Mouse (Mus musculus) thymus, adult 2 months (tissue): ENCODE data around the gene Cyb5b.

Source experiments
- CTCF ChIP-seq: fragments of 200-500 bp; IDR thresholded peaks from 2 replicates; pipeline ENCODE4 v1.5.1; 2012; ENCODE audit warnings: mild to moderate bottlenecking, control low read depth, low read length, moderate library complexity, borderline replicate concordance; ENCODE audit not compliant: control insufficient read depth, poor library complexity, insufficient read depth; ENCODE audit errors: extremely low read depth
- POLR2A ChIP-seq: fragments of 200-500 bp; IDR thresholded peaks from 2 replicates; pipeline ENCODE4 v1.6.1; 2012; ENCODE audit warnings: mild to moderate bottlenecking, low read length, control low read depth, moderate library complexity; ENCODE audit not compliant: control insufficient read depth, poor library complexity, insufficient read depth; ENCODE audit errors: extremely low read depth

GRCm38 (mm10) chr8:107150057-107150403 lies 410 bp upstream of the Cyb5b start:
- TF ChIP-seq CTCF, result no peak
- no peak for TF ChIP-seq POLR2A
